Mouse (Mus musculus) heart, embryonic 14.5 days (tissue): Measurements from ENCODE around the gene Sstr1. TPM values are rescaled to one million over a fixed set of nuclear protein-coding genes. Genes with fewer than 3 reads are reported as not detected.

ENCODE experiments used
- ATAC-seq: fragments of 200-750 bp; cut with Nextera tagmentation; 2 replicates; pipeline ENCODE4 v1.8.0; 2017; ENCODE audit warnings: low read depth, moderate TSS enrichment; ENCODE audit not compliant: insufficient number of reproducible peaks, insufficient read depth, low FRiP score
- H3K27ac ChIP-seq, 2 experiments: fragments of 200-500 bp in 1 of 2; fragments of 300-500 bp in 1 of 2; sonication (generic) in 1 of 2; replicated peaks in 1 of 2; 2 replicates each; pipeline ENCODE4 v1.5.1; 2012 to 2014; ENCODE audit warnings: low read depth in 2 of 2, low read length in 2 of 2, control low read depth in 1 of 2, mild to moderate bottlenecking in 1 of 2, mixed read lengths in 1 of 2; ENCODE audit not compliant: control insufficient read depth in 1 of 2, insufficient read depth in 1 of 2
- H3K27me3 ChIP-seq: fragments of 300-500 bp; sonication (generic); 2 replicates; pipeline ENCODE4 v1.6.1; 2014; ENCODE audit warnings: mild to moderate bottlenecking, low read length, control low read depth; ENCODE audit not compliant: control insufficient read depth, insufficient read depth
- H3K36me3 ChIP-seq: fragments of 300-500 bp; sonication (generic); 2 replicates; pipeline ENCODE4 v1.6.1; 2014; ENCODE audit warnings: mild to moderate bottlenecking, control low read depth, low read length, mixed read lengths; ENCODE audit not compliant: control insufficient read depth, insufficient read depth
- H3K4me1 ChIP-seq, 2 experiments: fragments of 200-500 bp in 1 of 2; fragments of 300-500 bp in 1 of 2; sonication (generic) in 1 of 2; 2 replicates each; pipeline ENCODE4 v1.6.1; 2012 to 2014; ENCODE audit warnings: low read length in 2 of 2, control low read depth in 1 of 2, mixed read lengths in 1 of 2; ENCODE audit not compliant: control insufficient read depth in 2 of 2, insufficient read depth in 2 of 2
- H3K4me2 ChIP-seq: fragments of 300-500 bp; sonication (generic); 2 replicates; pipeline ENCODE4 v1.6.1; 2014; ENCODE audit warnings: mild to moderate bottlenecking, low read length
- H3K4me3 ChIP-seq, 2 experiments: fragments of 200-500 bp in 1 of 2; fragments of 300-500 bp in 1 of 2; sonication (generic) in 1 of 2; 2 replicates each; pipeline ENCODE4 v1.5.1; 2012 to 2014; ENCODE audit warnings: low read length in 2 of 2, mild to moderate bottlenecking in 2 of 2, control low read depth in 1 of 2, low read depth in 1 of 2, moderate library complexity in 1 of 2; ENCODE audit not compliant: control insufficient read depth in 1 of 2, insufficient read depth in 1 of 2
- H3K9ac ChIP-seq: fragments of 300-500 bp; sonication (generic); 2 replicates; pipeline ENCODE4 v1.6.1; 2014; ENCODE audit warnings: mild to moderate bottlenecking, low read length
- H3K9me3 ChIP-seq: fragments of 300-500 bp; sonication (generic); 2 replicates; pipeline ENCODE4 v1.6.1; 2016; ENCODE audit warnings: low read length, control low read depth; ENCODE audit not compliant: control insufficient read depth
- whole genome bisulfite sequencing: fragments of 180-500 bp; shearing (Covaris S2); extraction: QIAGEN DNeasy Blood & Tissue Kit; methylation state at CpG from one replicate; pipeline ENCODE4 v1.1.7; 2014; 5-methylcytosine and 5-hydroxymethylcytosine counted together
- polyA plus RNA-seq: library from polyadenylated mRNA; unstranded; fragments of >200 nt; fragmentation: Nextera tagmentation; extraction: Ambion mirVana; gene quantifications from 2 replicates; pipeline ENCODE4 v1.2.1, GENCODE M21; 2014

Sstr1 gene
- polyA plus RNA-seq, 1 experiment from 2014 or later: not detected

DNA sequence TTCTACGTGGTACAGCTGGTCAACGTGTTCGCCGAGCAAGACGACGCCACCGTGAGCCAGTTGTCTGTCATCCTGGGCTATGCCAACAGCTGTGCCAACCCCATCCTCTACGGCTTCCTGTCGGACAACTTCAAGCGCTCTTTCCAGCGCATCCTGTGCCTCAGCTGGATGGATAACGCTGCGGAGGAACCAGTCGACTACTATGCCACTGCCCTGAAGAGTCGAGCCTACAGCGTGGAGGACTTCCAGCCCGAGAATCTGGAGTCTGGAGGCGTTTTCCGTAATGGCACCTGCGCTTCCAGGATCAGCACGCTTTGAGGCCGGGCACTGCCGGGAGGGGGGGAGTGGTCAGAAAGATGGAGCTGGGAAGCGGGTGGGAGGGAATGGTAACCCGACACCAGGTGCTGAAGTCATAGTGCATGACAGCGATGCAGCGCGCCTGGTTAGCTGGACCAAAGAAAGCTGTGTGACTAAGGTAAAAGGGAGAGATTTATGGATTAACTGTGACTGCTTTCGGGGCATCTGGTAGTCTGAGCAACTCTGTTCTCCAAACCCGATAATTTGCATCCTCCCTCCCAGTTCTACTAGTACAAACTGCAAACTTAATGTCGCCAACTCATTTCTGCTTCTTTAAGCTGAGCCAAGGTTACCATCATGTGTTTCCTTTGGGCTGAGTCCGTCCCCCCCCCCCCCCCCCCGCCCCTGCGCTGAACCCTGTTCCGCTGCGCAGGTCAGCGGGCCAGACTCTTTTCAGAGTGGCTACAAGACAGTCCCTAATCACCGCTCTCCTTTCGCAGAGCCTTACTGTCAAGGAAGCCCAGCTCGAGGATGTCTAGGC lies 2.1 kb downstream of the Sstr1 start:
- Histone ChIP-seq H3K27ac (no peak overlapping the region), H3K9me3 (no peaks in the 10 kb centered on the region), H3K4me2 (peak overlapping the region; percentile 79), H3K4me3 (peak overlapping the region; percentile 27 to 45), H3K36me3 (no peaks in the 10 kb centered on the region), H3K9ac (peak overlapping the region; percentile 32; the same call in 1 of the 2 replicates), H3K27me3 (peaks cover 34% of the 10 kb centered on the region), H3K4me1 (peaks cover 12 to 17% of the 10 kb centered on the region in 2 experiments; a peak in 3 of 4 replicates)
- 0 out of 2 replicates have a peak, but pooled peaks have one; percentile 31 for ATAC-seq
- WGBS: 1% methylated on average over 38 of the region's 40 CpGs

DNA sequence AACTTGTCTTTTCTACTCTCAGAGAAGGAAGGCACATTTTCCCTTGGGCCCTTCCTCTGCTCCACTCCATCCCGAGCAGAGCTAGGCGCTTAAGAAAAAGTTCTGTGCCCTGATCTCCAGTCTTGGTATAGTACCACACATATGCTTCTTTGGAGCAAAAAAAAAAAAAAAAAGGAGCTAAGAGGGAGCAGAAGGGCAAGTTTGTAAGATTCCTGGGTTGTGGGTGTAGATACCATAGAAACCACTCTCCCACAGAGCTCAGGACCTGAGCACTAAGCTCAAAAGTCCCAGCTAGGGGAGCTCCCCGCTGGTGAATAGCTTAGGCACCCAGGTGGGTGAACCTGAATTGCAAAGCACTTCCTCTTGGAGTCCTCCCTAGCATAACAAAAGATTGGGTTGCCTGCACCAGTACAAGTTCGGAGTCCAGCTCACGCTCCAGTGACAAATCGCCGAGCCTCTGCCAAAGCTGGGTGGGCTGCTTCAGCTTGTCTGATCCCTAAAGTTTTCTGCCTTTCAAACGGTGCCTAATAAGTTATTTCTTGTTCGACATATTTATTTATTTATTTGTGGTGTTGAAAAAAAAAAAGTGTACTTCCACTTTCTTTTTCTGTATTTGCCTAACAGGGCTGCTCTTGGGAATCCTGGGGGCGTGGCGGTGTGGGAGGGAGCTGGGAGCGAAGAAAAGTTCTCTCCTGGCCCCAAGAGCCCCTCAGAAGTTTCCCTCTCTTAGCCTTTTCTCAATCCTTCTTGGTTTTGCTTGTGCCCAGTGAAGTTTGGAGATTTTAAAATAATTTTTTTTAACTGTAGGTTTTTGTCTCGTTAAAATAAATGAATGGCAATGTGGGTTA lies 2.9 kb downstream of the Sstr1 start:
- H3K4me3 ChIP-seq: peak overlapping the region; percentile 27 to 45
- H3K4me1 ChIP-seq: peaks cover 12 to 17% of the 10 kb centered on the region in 2 experiments; a peak in 3 of 4 replicates
- 7% methylated on average over 13 of the region's 13 CpGs for WGBS
- H3K9me3 ChIP-seq: no peaks in the 10 kb centered on the region
- H3K4me2 ChIP-seq: peak overlapping the region; percentile 79
- ATAC-seq: no peak
- no peak overlapping the region for H3K9ac ChIP-seq
- peaks cover 34% of the 10 kb centered on the region for H3K27me3 ChIP-seq
- H3K36me3 ChIP-seq: no peaks in the 10 kb centered on the region
- no peak overlapping the region for H3K27ac ChIP-seq

DNA sequence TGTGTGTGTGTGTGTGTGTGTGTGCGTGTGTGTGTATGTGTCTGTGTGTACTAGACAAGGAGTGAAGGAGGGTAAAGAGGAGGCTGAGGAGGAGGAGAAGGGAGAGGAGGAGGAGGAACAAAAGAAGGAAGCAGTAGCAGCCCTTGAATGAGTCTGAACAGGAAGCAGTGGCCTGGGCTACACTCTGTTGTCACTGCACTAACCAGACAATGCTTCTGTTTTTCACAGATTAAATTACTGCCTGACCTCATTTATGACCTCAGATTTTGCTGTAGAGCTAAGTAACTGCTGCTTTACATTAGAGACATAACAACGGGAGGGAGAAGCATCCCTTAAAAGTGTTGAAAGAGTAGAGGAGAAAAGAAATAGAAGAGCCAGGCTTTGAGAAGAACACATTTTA lies 4.6 kb downstream of the Sstr1 start:
- Histone ChIP-seq H3K27ac (no peak overlapping the region), H3K4me3 (no peak overlapping the region), H3K9ac (no peak overlapping the region), H3K9me3 (no peaks in the 10 kb centered on the region), H3K27me3 (peaks cover 24% of the 10 kb centered on the region), H3K4me2 (no peak overlapping the region), H3K36me3 (no peaks in the 10 kb centered on the region), H3K4me1 (peaks cover 12 to 17% of the 10 kb centered on the region in 2 experiments; a peak in 3 of 4 replicates)
- no peak for ATAC-seq
- 47% methylated on average over 2 of the region's 2 CpGs for WGBS

DNA sequence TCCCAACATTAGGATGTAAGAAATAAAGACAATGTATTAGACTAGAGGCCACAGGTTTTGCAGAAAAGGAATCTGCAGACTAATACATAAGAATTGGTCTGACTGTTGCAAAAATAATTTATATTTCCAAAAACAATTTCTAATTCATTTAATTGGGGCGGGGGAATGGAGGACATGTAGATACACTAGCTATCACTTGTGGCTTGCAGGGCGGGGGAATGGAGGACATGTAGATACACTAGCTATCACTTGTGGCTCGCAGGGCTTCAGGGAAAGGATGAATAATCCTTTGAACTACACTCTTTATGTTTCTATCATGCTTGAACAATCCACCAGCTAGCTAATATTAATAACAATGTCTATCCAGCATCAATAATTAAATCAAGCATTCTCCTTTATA lies 7.5 kb downstream of the Sstr1 start:
- H3K4me3 ChIP-seq: no peak overlapping the region
- peaks cover 0 to 2% of the 10 kb centered on the region in 2 experiments; a peak in 1 of 4 replicates for H3K4me1 ChIP-seq
- H3K9me3 ChIP-seq: no peaks in the 10 kb centered on the region
- no peak overlapping the region for H3K27ac ChIP-seq
- ATAC-seq: no peak
- H3K36me3 ChIP-seq: no peaks in the 10 kb centered on the region
- no peak overlapping the region for H3K9ac ChIP-seq
- H3K4me2 ChIP-seq: no peak overlapping the region
- no peaks in the 10 kb centered on the region for H3K27me3 ChIP-seq
- 73% methylated on average over 3 of the region's 3 CpGs for WGBS

DNA sequence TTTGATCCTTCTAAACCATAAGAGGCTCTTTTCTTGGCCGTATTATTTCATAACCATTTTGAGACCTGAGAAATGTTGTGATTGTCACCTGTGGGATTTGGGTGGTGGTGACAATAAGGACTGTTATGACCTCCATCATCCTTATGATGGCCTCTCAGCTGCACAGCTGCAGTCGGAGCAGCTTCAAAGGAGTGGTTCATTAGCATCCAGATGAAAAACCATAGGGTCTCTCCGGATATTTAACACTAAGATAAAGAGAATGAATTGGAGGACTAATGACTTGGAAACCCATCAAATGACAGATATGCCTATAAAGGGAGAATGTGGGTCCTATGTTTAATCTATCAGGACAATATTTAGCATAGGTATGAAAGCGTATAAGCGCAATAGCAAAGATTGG lies 14.1 kb downstream of the Sstr1 start:
- no peaks in the 10 kb centered on the region for H3K27me3 ChIP-seq
- no peak overlapping the region for H3K27ac ChIP-seq
- H3K4me3 ChIP-seq: no peak overlapping the region
- ATAC-seq: no peak
- no peaks in the 10 kb centered on the region for H3K4me1 ChIP-seq
- H3K9ac ChIP-seq: no peak overlapping the region
- H3K36me3 ChIP-seq: no peaks in the 10 kb centered on the region
- WGBS: 80% methylated on average over 5 of the region's 5 CpGs
- H3K9me3 ChIP-seq: no peaks in the 10 kb centered on the region
- no peak overlapping the region for H3K4me2 ChIP-seq

DNA sequence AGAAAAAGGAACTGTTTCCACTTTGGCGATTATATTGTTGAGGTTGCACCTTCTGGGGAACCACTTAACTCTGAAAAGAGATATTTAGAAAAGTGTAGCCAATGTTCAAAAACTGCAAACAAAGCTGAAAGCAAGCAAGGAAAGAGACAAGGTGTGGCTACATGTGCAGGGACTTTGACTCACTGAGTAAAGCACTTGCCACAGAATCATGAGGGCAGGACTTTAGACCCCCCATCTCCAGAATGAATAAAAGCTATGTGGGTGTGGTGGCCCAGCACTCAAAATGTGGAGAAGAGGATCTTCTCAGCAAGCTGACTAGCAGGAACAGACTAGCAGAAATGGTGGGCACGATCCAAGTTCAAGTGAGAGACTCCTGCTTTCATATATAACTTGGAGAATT lies 20.9 kb downstream of the Sstr1 start:
- WGBS: 82% methylated on average over 2 of the region's 2 CpGs
- no peaks in the 10 kb centered on the region for H3K9me3 ChIP-seq
- no peak overlapping the region for H3K27ac ChIP-seq
- no peaks in the 10 kb centered on the region for H3K27me3 ChIP-seq
- no peak overlapping the region for H3K9ac ChIP-seq
- no peak for ATAC-seq
- no peaks in the 10 kb centered on the region for H3K4me1 ChIP-seq
- H3K4me3 ChIP-seq: no peak overlapping the region
- no peak overlapping the region for H3K4me2 ChIP-seq
- no peaks in the 10 kb centered on the region for H3K36me3 ChIP-seq

DNA sequence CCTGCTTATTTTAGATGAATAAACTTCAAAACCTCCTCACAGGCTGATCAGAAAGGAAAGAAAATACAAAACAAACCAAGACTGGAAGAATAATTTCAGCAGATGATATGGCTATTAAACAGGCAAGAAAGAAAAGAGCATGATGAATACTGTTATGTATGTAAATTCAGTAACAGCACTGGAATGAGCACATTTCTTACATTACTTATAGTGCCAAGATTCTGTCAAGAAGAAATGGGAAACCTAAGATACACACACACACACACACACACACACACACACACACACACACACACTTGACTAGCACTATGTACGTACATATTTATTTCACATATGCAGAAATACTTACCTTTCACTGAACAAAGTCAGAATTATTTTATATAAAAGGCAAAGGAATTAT lies 40.3 kb downstream of the Sstr1 start:
- ATAC-seq: no peak
- Histone ChIP-seq H3K36me3 (no peaks in the 10 kb centered on the region), H3K4me1 (no peaks in the 10 kb centered on the region), H3K27me3 (no peaks in the 10 kb centered on the region), H3K9ac (no peak overlapping the region), H3K9me3 (no peaks in the 10 kb centered on the region), H3K4me2 (no peak overlapping the region), H3K27ac (no peak overlapping the region), H3K4me3 (no peak overlapping the region)
- 79% methylated on average over 1 of the region's 1 CpGs for WGBS
